Mouse (Mus musculus) retina, adult 2 months (tissue): ENCODE measurements at regions not wholly inside any gene's neighbourhood (a gene's known extent, or its start where the extent isn't known, plus 50 kb on each side); places are given as distances from the start of the nearest gene placed in this dataset.

Source experiments
- DNase-seq: peaks from one replicate; pipeline ENCODE4 v3.0.0-alpha.2; 2012; ENCODE audit warnings: low read depth, low spot score

DNA sequence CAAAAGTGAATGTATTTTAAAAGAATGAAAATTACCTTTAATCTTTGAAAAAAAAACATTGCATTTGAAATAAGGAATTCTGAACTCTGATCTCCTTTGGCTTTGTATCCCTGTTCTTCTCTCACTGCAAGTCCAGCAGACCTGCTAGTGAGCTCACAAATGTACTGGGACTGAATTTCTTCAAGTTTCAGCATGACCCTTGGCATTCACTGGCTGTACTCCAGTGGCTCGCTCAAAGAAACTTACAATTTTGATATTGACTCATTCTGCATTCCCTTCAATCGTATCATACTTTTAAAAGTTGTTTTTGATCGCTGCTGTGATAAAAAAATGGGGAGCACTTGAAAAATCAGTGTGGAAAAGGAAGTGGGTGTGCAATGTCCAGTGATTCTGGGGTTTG is 456.6 kb downstream of the Cd109 start:
- DNase-seq: no peak

DNA sequence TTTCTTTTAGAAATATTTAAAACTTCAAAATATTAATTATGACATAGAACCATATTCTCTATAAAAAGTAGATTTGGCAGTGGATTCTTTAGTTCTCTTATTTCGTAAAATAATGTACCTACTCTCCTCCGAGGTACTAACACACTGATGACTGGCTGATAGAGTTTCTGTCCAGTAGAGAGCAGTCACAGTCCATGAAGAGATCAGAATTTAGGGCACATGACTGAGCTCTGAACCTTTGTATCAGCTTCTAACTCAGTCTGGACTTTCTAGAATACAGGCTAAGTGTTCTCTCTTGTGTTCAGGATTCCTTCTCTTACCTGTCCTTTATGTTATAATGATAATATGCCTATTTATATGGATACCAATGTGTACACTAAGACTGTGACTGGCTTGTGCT is 494.3 kb downstream of the Cd109 start:
- no peak for DNase-seq

DNA sequence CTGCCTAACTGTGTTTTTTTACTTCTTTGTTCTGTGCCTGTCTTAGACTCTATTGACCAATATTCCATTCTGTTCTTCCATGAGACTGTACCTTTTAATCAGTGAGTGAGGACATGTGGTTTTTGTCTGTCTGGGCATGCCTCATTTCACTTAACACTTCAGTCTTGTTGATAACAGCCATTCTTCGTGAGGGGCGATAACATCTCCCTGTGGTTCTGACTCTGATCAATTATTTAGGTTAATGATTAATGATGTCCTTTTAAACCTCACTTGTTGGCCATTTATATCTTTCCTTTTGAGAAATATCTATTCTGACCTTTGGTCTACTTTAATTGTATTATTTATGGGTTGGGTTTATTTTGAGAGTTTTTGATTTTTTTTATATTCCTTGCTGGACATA is 496.0 kb downstream of the Cd109 start:
- no peak for DNase-seq

DNA sequence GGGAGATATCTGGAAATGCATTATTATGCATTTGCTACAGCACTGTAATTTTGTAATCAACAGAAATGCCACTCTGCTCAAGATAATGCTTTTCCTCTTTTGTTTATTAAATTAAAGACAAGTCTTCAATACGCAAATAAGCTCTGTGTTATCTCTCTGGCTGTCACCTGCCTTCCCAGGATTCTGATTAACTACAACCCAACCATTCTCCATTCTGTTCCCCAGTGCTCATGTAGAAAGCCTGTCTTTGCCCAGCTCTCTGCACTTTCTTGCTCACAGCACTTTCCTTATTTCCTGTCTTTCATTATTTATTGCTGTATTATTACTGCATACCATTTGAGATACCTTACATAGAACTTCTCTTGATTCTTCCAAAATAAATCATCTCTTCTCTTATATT is 525.6 kb downstream of the Cd109 start:
- no peak for DNase-seq

DNA sequence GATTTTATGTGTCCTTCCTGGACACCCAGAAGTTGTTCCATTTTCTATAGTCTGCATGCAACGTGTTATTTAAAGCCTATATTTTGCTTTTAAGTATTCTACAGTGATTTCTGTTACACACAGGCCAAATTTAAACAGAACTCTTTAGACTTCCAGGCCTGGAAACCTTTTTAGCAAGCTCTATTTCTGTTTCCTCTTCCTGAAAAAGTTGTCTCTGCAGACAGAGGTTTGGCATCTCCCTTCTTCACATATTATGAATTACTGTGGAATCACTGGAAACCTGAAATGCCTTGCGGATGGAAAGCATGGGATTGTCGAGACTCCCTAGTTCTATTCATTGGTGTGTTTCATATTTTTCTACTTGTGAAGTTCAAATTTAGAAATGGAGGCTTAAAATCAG is 530.7 kb downstream of the Cd109 start:
- no peak for DNase-seq

DNA sequence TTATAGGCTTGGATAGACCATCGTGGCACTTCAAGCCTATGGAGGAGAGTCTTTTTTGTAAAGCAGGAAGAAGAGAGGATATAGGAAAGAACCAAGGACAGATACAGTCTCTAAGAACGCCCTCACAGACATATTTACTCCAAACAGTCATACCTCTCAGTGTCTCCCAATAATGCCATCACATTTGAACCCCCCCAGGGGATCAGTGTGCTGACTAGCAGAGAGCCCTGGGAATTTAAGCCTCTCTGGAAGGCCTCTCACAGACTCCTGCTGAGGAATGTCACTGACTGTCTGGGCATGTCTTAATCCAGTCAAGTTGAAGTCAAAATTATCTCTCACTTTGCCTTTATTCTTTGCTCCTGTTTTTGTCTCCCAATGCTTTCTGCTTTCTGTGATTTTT is 550.2 kb downstream of the Cd109 start:
- no peak for DNase-seq

DNA sequence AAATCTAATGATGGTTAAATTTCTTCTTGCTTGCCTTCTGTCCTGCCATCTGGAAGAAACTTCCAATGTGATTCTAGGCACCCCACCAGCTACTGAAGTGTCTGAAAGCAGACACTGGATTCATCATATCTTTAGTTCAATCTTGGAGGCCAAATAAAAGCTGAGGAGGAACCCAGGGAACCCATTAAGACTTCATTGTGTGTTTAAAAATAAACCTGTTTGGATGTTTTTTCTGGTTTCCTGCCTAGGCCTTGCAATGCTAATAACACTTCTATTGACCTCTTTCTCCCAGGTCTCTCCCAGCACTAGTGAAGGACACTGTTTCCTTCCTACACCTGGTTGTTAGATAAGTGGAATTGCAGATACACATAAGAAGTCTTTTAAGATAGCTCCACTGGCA is 545.6 kb downstream of the Col12a1 start:
- DNase-seq: no peak

DNA sequence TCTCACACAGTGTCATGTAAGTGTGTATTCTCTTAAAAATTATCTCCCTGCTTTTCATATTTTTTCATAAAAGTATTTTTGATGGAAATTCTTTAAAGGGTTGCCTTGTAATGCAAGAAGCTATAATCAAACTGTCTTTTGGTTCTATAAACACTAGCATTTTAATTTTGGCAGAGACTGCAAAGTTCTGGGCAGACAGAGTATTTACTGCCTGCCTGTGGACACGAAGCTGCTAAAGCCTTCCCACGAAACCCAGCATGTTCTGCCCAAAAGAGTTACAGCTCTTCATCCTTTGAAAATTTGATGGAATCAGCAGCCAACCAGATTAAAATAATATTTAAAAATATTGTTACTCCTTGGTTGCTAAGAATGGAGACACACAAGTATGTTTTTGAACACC is 538.7 kb downstream of the Col12a1 start:
- no peak for DNase-seq

DNA sequence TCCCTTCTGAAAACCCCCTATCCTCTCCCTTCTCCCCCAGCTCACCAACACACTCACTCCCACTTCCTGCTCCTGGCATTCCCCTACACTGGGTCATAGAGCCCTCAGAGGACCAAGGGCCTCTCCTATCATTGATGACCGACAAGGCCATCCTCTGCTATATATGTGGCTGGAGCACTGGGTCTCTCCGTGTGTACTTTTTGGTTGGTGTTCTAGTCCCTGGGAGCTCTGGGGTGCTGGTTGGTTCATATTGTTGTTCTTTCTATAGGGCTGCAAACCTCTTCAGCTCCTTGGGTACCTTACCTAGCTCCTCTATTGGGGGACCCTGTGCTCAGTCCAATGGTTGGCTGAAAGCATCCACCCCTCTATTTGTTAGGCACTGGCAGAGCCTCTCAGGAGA is 523.2 kb downstream of the Col12a1 start:
- no peak for DNase-seq

DNA sequence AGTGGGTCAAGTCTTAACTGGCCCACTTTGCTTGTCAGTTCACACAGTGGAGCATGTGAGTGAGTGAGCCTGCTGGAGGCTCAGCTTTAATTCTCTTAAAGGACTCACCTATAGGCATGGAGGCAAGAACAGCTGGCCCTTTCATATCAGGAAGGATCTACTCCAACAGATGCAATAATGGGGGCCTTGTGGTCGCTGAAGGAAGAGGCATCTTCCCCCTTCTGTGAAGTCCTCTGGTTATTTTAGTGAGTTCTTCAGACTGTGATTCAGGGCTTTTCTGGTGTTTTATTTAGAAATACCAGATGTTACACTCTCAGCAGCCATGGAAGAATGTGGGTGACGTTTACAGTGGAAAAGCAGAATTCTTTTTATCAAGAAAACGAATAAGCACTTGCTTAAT is 516.9 kb downstream of the Col12a1 start:
- DNase-seq: no peak

DNA sequence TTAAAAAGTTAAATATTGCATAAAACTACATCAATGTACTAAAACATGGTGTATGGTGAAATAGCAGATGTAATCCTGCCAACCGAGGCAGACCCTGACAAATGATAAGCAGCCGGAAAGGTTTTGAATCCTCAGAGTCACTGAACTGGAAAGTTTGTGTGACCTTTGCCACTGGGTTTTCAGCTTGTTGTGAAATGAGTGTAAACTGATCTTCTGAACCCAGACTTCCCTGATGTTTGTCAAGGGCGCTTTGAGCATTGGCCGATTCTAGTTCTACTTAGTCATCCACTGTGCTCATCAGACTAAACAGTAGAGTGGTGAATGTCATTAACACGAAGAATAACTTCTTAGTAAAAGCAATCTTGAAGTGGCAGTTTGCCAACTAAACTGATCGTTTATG is 505.3 kb downstream of the Col12a1 start:
- no peak for DNase-seq

DNA sequence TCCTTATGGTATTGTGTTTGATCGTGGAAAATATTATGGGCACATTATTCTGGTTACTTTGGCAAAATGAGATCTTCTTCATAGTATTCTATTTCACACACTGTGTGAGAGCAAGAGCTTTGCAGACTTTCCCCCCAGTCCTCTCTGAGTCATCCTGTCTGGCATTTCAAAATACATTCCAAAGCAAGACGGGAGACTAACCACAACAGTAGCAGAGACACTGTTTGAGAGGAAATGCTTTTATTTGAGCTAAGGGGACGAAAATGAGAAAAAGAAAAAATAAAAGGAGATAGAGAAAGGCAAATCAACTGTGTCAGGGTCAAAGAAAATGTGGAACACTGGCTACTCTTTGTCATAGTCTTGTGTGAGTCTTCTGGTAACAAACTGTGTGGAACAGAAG is 502.6 kb downstream of the Col12a1 start:
- DNase-seq: no peak

DNA sequence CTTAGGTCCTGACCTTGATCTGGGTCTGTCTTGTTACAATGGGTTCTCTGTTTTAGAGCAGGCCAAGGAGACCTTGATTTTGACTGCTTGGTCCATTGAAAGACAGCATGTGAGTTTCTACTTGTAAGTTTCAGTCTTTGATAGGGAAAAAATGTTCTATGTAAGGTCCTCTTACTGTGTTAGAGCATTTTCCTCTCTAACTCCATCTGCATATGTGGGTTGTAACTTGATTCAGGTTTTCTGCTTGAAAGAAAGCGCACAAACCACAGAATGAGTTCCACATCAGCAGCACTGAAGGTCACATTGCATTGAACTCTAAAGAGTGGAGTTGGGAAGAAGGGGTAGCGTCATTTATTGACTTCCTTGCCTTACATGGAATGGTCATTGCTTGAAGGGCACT is 502.2 kb downstream of the Col12a1 start:
- no peak for DNase-seq

DNA sequence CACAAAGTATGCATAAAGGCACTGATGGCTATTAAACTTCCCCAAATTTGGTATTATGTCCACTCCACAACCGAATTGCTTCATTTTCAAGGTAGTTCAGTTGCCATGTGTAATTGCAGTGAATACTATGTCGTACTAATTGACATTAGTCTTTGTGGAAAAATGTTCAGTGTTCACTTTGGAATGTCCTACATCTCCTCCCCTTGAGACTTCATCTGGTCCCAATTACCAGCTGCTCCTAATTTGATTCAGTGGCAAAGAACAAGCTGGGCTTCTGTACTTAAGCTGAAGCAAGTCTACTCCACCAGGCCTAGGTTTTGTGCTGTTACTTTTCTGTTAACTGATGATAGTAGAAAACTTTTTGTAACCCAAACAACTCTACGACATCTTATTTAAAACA is 485.6 kb downstream of the Col12a1 start:
- no peak for DNase-seq

DNA sequence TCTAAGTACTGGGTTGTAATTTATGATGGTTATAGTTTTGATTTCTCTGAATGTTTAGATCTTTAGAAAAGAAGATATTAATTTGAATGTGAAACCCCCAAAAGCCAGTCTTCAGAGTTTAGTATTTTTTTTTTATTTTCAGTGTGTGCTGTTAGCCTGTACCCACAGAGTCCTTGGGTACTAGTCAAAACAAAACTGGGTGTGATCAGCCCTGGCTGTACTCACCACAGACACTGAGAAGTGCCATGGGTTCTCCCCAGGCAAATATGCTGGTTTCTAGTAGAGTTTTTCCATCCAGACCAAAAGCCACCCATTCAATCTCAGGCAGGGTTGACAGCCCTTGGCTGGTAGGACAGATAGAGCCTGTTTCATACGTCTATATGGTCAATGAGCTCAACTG is 484.9 kb downstream of the Col12a1 start:
- DNase-seq: no peak

DNA sequence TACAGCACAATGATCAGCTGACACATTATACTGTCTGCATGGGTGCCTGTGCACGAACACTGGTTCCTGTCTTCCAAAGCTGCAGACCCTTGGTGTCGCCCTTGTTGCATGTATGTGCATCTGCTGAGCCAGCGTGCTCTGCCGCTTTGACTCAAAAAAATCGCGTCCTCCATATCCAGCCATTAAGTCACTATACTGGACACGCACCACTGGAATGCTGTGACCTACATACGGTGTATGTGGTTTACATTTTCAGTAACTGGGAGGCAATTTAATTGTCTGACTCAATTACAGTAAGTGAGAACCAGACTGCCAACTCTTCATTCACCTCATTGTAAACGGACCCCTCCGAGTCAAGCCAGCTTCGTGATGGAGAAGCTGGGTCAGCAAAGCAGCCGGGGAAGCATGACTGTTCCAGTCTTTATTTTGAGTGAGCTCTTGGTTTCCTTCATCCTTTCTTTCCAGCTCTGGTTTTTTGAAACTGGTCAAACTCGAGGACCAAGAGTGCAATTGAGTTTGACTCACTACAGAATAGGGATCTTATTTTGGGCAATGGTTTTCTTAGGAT is 448.9 kb downstream of the Col12a1 start:
- no peak for DNase-seq

DNA sequence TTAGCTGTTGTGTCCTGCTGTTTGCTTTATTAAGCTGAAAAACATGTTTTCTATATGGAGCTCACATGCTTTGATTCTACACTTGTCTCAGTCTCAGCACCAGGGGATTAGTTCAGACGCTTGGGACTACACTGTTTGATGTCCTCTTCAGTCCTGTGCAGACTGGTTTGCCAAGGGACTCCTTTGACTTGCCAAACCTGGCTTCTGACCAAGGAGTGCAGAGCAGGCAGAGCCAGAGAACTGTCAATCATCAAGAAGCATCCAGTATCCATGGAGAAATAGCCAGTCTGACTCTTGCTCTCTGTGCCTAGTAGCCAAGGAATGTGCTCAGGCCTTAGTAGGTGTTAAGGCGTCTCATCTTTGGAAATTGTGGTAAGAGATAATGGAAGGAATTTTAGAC is 448.4 kb downstream of the Col12a1 start:
- no peak for DNase-seq

DNA sequence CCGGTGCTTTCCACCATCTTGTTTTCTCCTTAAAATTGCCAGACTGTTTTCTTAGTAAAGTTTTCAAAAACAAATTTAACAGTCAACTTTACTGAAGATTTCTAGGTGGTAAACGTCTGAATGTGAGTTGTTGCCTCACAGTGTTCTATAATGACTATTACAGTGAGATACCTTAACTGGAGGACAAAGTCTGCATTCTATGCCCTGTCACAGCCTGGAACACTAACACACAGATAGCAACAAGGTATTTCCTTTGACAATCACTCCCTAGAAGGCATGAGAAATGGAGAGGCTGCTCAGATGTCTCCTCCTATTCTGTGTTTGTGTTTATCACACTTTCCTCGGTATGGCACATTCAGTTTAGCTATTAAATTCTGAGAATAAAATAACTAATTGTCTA is 430.8 kb downstream of the Col12a1 start:
- no peak for DNase-seq

DNA sequence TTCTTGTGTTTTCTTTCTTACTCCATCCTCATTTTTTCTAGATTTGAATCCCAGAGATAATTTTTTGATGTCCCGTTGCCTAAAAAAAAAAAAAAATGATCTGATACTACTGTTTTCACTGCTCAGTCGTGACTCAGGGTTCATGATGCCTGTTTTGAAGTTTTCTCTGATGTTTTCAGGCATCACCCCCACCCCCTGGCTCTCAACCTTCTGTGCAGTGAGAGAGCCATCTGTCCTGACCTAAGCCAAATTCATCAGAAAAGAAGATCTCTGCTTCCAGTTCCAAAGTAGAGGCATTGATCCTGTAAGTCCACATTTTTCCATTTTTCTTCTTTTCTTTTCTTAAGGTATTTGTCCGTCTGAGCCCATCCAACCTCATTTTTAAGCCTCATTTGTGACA is 423.3 kb downstream of the Col12a1 start:
- DNase-seq: no peak

DNA sequence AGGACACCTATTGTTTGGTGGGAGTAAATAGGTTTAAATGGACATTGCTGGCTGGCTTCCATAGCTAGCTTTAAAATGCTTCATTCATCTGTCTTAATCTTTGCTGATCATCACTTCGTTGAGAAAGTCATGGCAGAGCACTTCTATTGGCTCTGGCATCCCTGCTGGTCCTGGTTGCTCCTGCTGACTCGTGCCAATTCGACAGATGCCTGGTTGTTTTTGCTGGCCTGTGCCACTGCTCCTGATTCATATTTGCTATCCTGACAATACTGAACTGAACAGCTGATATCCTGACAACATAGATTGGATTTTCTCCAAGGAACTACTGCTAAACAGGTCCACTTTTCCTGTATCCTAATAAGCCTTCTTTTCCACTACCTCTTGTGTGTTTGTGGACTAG is 417.1 kb downstream of the Col12a1 start:
- no peak for DNase-seq

DNA sequence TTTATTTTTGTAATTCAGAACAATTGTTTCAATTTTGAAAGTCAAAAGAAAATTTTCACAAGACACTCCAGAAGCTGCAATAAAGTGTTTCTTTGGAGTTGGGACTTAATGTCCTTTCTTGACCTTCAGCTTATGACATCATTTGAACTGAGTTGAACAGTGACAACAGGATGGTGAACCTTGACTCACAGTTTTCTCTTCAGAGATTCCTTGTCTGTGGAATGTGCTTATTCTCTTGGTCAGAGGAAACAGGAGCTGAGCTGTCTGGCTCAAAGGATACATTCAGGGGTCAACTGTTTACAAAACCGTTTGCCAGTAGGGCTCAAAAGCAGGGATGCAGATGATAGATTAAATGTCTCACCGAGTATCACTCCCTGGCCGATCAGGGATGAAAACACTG is 408.0 kb downstream of the Col12a1 start:
- no peak for DNase-seq

DNA sequence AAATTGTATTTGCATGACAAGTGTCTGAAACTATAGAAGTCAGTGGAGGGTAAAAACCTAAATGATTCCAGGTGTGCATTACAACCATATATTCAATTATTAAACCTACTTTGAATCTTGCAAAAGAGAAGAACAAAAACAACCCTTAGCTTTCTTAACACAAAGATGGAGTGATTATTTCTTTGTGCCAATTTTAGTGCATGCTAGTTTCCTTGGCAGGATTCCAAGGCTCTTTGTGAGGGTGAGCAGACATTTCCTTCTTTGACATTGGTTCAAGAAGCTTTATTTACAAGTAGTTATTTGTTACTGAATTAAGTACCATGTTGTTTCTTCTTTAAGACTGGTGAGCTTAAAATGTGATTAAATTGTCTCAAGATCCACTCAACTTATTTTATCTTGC is 401.2 kb downstream of the Col12a1 start:
- DNase-seq: no peak

DNA sequence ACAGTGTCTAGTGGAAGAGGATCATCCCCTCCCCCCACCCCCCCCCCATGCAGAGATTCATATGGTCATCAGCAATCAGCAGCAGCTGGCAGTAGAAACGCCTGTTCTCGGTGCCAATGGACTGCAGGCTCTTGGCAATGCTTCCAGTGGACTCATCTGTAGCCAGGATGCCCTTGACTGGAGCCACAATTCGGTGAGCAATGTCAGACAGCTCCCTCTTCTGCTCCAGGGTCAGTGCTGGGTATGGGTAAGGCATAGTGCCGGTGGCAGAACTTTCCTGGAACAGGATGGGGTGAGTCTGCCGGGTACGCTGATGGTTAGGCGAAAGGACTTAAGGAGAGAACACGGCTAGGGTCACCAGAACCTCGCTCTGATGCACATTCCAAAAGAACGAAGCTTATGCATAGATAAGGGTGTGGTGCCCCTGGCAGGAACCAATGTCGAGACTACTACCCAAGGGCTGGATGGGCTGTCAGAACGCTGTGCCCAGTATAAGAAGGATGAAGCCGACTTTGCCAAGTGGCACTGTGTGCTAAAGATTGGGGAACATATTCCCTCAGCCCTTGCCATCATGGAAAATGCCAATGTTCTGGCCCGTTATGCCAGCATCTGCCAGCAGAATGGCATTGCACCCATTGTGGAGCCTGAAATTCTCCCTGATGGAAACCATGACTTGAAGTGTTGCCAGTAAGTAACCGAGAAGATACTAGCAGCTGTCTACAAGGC is 372.1 kb downstream of the Col12a1 start:
- no peak for DNase-seq

DNA sequence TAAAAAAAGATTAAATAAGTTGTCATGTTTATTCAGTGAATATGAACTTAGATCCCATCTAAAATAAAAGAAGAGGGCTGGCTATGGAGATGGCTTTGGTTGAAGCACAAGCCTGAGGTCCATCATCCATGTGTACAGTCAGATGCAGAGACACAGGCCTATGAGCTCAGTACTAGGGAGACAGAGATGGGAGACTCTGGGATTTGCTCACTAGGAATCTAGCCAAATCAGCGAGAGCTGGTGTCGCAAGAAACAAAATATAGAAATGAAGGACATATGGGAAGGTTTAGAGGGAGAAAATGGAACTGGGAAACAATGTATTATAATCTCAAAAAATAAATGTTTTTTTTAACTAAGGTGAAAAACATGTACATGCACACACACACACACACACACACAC is 326.6 kb downstream of the Col12a1 start:
- no peak for DNase-seq
